Mouse (Mus musculus) lung, postnatal 4 days (tissue): ENCODE data around the gene Mcat.

Experiments used
- DNase-seq, 2 experiments: peaks; one replicate each; pipeline ENCODE4 v3.0.0; 2021

Mcat gene

GRCm38 (mm10) chr15:83563327-83563856 is at the start of gene Mcat, which contains the start of gene Tspo:
Gene Mcat (minus strand): TSS chr15:83563787.
Gene Tspo (plus strand): TSS chr15:83563592.
- DNase-seq: peak; percentile 81

GRCm38 (mm10) chr15:83607115-83607802 is 43.7 kb upstream of the Mcat start:
- DNase-seq: peak; percentile 70 to 80

DNA sequence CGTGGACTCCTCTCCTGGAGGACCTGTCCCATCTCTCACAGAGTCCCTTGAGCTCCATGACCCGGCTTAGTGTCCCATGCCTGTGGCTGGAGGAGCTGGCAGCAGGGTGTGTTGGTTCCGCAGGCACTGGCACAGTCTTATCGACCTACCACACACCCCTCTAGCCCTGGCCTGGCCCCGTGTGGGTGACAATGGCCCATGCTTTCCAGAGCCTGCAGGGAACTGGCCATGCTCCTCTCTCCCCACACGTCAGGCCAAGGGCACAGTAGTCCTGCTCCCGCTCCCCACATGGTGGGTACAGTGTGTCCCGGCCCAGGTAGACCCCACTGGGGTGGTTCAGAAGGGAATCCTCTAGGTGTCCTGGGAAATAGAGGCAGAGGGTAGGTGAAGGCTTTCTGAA is 43.1 kb upstream of the Mcat start:
- DNase-seq: no peak

DNA sequence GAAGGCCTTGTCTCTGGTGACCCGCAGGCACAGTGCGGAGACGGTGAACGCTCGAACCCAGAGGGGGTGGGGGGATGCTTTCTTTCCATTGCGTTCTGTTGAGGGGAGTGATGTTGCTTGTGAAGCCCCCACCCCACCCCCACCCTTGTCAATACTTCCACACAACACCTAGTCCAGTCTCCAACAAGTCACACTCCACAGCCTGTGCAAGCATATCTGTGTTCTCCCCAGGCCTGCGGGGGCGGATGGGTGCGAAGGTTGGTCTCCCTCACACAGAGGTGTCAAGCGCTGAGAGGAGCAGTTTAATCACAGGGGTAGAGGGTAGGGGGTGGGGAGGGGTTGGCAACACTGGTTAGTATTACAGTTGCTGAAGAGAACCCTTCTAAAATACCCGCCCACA is 42.6 kb upstream of the Mcat start:
- no peak for DNase-seq

DNA sequence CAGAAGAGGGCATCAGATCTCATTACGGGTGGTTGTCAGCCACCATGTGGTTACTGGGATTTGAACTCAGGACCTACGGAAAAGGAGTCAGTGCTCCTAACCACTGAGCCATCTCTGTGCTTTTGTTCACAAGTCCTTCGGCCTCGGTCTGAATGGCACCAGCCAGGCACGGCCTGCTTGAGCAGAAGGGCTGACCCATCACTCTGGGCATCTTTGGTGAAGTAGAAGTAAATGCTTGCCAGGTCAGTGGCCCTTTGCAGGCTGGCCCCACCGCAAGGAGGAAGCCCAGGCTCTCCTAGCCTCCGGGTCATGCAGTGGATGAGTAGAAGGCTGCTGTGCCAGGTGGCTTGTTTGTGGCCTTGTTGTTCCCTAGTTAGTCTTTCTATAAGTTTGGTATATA is 39.8 kb upstream of the Mcat start:
- DNase-seq: no peak

GRCm38 (mm10) chr15:83603046-83603396 is 39.4 kb upstream of the Mcat start:
- DNase-seq: no peak

GRCm38 (mm10) chr15:83602372-83603045 is 38.9 kb upstream of the Mcat start:
- peak; percentile 63 to 77 for DNase-seq

DNA sequence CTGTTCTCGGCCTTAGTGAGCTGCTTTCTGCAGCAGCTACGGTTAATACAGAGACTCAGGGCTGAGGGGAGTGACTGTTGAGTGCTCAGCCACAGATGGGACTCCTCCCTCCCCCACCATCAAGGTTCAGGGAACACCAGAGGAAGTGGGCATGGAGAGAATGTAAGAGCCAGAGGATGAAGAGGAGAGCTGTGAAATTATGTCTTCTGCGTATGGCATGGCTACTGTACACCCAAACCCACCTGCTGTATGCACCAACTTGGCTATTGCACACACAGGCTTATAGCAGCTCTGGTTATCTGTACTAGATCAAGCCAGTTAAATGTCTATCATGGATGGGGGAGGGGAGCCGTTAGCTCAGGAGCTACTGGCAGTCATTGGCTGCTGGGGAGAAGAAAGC is 37.6 kb upstream of the Mcat start:
- no peak for DNase-seq

DNA sequence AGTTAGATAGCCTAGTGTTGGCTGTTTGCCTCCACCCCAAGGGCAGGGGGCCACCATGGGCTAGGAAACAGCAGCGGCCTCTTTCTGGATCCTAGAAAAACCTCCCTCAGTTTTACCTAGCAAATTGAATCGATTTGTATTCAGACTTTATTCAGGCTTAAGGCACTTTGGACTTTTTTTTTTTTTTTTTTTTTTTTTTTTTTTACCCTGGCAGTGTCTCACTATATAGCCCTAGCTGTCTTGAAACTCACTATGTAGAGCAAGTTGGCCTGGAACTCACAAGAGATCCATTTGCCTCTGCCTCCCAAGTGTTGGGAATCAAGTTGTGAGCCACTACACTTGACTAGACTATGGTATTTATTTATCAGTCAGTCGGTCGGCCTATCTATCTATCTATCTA is 33.2 kb upstream of the Mcat start:
- DNase-seq: no peak

DNA sequence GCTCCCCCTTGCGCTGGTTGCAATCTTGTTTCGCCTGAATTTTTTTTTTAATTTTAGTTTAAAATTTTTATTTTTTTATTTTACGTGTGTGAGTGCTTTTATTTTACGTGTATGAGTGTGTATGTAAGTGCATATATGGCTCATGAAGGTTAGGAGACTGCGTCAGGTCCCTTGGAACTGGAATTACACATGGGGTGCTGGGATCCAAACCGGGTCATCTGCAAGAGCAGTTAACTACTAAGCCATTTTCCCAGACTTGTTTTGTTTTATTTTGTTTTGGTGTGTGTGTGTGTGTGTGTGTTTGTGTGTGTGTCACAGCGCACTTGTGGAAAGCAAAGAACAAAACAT is 31.8 kb upstream of the Mcat start:
- DNase-seq: no peak

DNA sequence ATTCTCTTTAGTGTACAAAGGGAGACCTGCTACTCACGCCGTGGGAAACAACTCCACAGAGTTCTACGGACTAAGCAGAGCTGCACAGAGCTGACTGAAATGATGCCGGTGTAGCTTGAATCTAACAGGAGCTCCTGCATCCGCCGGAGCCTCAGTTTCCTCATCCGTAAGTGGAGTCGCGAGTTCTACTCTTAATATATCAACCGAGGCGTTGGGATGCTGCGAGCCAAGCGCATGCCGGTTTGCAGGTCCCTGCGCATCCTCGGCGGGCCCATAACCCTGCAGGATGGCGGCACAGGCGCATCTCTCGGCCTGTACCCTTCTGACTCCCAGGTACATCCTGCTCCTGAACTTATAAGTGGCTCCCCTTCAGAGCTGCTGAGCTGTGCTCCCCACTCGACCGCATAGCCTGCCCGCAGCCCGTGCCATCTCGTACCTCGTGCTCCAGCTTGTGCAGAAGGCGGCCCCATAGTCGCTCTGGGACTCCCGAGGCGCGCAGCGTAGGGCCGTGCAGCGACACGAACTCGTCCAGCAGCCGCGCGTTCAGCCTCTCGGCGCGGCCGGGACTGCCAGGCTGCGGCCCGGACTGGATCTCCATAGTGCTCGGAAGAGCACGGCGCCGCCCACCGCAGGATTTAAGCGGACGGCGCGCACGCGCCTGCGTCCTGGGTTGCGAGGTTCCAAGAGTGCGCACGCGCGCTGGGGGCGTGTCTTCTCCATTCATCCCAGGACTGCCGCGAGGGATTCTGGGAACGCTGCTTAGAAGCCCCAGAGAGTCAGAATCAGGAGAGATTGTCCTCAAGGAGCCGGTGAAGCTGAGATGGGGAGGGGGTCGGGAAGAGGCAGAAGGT is 31.2 kb upstream of the Mcat start, which contains the start of gene Ttll12:
TSS of gene Ttll12 (minus strand) at position 645 of the 851 bp plus-strand sequence.
- peak; percentile 95 for DNase-seq

DNA sequence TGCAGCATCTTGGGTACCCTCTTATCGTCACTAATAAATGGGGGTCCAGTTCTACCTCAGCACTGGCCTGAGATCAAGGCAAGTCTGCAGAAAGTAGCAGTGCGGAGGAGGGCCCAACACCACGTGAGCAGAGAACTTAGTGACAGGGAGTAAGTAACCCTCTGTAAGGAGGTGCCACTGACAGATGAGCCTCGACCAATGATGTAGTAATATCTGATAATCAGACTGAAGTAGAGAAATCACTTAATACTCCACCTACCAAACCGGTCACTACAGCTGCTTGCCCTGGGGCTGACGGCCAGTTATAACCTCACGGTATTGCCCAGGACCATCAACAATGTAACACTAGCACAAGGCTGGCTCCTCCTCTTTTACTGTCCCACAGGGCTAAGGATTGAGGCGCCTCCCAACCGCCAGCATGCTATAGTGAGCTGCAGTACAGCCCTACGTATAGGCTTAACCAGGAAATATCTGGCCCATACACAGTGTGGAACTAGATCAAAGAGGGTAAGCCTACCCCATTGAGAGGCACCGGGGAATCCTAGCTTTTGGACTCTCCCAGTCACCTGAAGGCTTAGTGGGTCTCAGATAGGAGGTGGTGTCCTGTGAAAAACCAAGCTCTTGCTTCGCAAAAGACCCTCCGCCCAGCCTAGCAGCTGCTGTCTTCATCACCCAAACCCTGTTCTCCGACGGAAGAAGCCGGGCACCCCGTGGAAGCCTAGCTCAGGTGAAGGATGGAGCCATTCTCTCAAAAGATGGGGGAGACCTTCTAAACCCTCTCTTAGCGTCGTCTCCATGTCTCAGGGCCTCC is 30.3 kb upstream of the Mcat start:
- no peak for DNase-seq

GRCm38 (mm10) chr15:83593189-83593585 is 29.6 kb upstream of the Mcat start:
- DNase-seq: no peak

DNA sequence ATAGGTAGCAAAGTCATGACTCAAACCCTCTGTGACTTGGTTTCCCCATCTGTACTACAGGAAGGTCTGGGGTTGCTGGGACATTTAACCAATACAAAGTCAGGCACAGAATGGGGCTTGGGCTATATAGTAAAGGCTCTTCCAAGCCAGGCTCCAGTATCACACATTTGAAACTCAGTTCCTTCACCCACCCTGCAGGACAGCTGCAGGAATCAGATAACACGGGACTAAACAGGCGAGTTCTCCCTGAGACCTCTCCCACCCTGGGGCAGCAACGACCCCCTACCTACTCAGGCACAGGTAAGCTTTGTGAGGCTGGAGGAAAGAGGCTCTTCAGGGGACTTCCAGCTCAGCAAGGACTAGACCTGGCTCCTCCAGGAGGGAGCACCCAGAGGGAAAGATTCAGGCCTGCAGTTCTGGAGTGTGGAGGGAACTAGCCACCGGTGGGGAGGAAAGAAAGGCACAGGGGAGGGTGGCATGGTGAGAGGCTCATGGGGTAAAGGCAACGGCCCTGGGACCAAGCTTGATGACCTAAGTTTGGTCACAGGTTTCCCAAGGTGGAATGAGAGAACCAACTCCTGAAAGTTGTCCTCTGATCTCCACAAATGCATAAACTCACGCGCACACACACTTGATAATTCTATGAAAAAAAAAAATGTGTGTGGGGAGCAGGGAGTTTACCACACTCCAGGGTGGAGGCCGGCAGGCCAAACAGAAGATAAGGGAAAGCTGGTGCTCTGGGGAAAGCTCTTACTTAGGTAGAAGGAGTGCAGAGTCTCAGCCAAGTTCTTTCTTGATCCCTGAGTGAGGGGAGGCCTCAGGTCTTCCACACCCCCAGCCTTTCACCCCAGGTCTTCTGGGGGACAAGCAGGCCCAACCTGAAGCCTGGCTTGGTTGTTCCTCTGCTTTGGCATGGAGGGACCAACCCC is 28.9 kb upstream of the Mcat start:
- no peak for DNase-seq

- no peak for DNase-seq
These were observed 28.2 kb upstream of the Mcat start for GRCm38 (mm10) chr15:83591758-83592157.

DNA sequence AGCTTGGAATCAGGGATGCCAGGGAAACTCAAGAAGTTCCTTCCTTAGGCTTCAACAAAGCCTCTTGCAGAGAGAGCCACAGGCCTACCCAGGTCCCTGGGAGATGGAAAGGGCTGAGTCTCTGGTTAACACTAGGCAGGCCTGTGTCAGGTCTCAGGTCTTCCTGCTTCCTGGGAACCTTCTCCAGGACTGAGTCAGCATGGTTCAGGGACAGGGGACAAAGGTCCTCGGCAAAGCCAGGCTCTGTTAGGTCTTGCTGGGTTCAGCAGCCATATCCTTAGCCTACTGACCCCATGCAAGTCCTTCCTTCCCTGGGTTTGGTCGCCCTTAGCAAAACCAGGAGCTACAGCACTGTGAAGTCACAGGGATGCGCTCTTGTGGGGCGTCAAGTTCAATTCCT is 27.3 kb upstream of the Mcat start:
- no peak for DNase-seq

- no peak for DNase-seq
These were observed 21.2 kb upstream of the Mcat start for GRCm38 (mm10) chr15:83584741-83585220.

- DNase-seq: peak; percentile 53 to 76
These were observed 20.0 kb upstream of the Mcat start for GRCm38 (mm10) chr15:83583419-83584156.

- DNase-seq: no peak
These were observed 19.3 kb upstream of the Mcat start for GRCm38 (mm10) chr15:83582931-83583330.

- no peak for DNase-seq
These were observed 13.1 kb upstream of the Mcat start for GRCm38 (mm10) chr15:83576651-83577050.

DNA sequence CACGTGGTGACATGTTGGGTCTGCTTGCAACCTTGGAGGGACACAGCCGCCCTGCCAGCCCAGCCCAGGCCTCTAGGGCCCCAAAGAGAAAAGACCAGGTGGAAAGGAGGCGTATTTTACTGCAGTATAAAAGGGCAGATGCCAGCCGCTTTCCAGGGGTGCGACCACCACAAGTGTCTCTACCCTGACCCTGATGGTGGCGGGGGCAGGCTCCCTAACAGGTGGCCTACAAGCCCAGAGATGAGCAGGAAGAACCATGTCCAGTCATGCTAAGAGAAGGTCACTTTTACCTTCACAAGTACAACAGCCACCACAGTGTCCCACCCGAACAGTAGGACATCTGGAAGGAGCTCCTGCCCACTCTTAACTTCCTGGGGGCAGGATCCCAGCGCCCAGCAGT is 12.0 kb upstream of the Mcat start:
- DNase-seq: no peak
